Mouse (Mus musculus) lung, embryonic 15.5 days (tissue): Measurements from ENCODE around the gene Gm10282. TPM values are rescaled to one million over a fixed set of nuclear protein-coding genes. Genes with fewer than 3 reads are reported as not detected.

Experiments
- ATAC-seq: fragments of 200-750 bp; cut with Nextera tagmentation; 2 replicates; pipeline ENCODE4 v1.8.0; 2017; ENCODE audit warnings: moderate number of reproducible peaks, borderline replicate concordance; ENCODE audit not compliant: low FRiP score, low TSS enrichment; ENCODE audit errors: extremely low read depth
- H3K27ac ChIP-seq: fragments of 300-500 bp; sonication (generic); 2 replicates; pipeline ENCODE4 v1.5.1; 2015; ENCODE audit warnings: moderate library complexity, mild to moderate bottlenecking, inconsistent platforms
- H3K27me3 ChIP-seq: fragments of 300-500 bp; sonication (generic); 2 replicates; pipeline ENCODE4 v1.6.1; 2015; ENCODE audit warnings: inconsistent platforms
- H3K36me3 ChIP-seq: fragments of 300-500 bp; sonication (generic); 2 replicates; pipeline ENCODE4 v1.6.1; 2015; ENCODE audit warnings: inconsistent platforms
- H3K4me1 ChIP-seq: fragments of 300-500 bp; sonication (generic); 2 replicates; pipeline ENCODE4 v1.6.1; 2015; ENCODE audit warnings: inconsistent platforms
- H3K4me2 ChIP-seq: fragments of 300-500 bp; sonication (generic); 2 replicates; pipeline ENCODE4 v1.6.1; 2015; ENCODE audit warnings: inconsistent platforms, mild to moderate bottlenecking, moderate library complexity
- H3K4me3 ChIP-seq: fragments of 300-500 bp; sonication (generic); 2 replicates; pipeline ENCODE4 v1.5.1; 2015; ENCODE audit warnings: mild to moderate bottlenecking, inconsistent platforms
- H3K9ac ChIP-seq: fragments of 300-500 bp; sonication (generic); 2 replicates; pipeline ENCODE4 v1.6.1; 2015; ENCODE audit warnings: inconsistent platforms
- H3K9me3 ChIP-seq: fragments of 300-500 bp; sonication (generic); 2 replicates; pipeline ENCODE4 v1.6.1; 2016; ENCODE audit warnings: inconsistent platforms
- WGBS: fragments of 180-500 bp; shearing (Covaris S2); methylation state at CpG from one replicate; pipeline ENCODE4 v1.1.7; 2015; 5-methylcytosine and 5-hydroxymethylcytosine counted together
- polyA plus RNA-seq: library from polyadenylated mRNA; unstranded; fragments of >200 nt; fragmentation: Nextera tagmentation; extraction: Ambion mirVana; gene quantifications from 2 replicates; pipeline ENCODE4 v1.2.1, GENCODE M21; 2015

Gene Gm10282
- polyA plus RNA-seq, 1 experiment from 2014 or later = 33.8 TPM

DNA sequence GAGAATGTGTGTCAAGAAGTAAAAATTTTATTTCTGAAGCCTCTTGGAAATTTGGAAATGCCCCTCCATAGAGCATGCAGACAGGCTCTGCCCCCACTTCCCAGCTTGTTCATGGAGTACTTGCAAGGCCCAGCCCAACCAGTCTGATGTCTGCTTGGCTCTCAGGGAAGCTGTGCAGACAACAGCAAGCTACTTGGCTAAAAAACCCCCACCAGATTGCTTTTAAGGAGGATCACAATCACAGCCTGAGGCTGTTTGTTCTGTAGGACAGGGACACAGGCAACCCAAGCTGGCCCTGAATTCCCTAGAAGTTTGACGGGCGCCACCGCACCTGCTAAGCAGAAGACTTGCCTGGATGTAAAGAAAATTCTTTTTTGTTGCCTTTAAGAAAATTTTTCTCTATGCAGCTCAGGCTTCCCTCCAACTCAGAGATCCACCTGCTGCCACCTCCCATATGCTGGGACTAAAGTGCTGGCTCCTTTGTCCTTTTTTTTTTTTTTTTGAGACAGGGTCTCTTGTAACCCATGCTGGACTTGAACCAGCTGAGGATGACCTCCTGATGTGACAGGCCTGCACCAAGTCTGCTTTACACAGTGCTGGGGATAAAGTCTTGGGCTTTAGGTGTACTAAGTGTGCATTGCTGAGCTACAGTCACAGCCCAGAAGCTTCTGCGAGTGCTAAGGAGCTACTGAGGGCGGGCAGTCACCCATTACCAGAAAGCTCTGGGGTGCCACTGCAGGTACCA, 37.7 kb upstream of the Gm10282 start:
- Histone ChIP-seq H3K27ac (no peak overlapping the region), H3K9ac (no peak overlapping the region), H3K4me2 (no peak overlapping the region), H3K27me3 (no peaks in the 10 kb centered on the region), H3K4me3 (no peak overlapping the region), H3K9me3 (no peaks in the 10 kb centered on the region), H3K4me1 (no peaks in the 10 kb centered on the region), H3K36me3 (peaks cover 52% of the 10 kb centered on the region)
- 95% methylated on average over 5 of the region's 5 CpGs for WGBS
- ATAC-seq = no peak

DNA sequence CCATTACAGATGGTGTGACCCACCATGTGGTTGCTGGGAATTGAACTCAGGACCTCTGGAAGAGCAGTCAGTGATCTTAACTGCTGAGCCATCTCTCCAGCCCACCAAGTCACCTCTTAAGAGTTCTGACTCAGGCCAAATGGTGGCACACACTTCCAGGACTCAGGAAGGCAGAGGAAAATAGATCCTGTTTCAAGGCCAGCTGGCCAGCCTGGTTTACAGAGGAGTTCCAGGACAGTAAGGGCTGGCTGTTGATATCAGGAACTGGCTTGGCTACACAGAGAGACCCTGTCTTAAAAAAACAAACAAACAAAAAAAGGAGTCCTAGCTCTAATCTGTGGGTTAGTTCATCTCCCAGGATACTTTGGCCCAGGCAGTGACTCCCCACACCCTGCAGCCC, 32.0 kb upstream of the Gm10282 start:
- Histone ChIP-seq H3K4me2 (no peak overlapping the region), H3K36me3 (peaks cover 36% of the 10 kb centered on the region; the same call in 1 of the 2 replicates), H3K9me3 (no peaks in the 10 kb centered on the region), H3K4me1 (no peaks in the 10 kb centered on the region), H3K27ac (no peak overlapping the region), H3K9ac (no peak overlapping the region), H3K27me3 (no peaks in the 10 kb centered on the region), H3K4me3 (no peak overlapping the region)
- ATAC-seq = no peak

DNA sequence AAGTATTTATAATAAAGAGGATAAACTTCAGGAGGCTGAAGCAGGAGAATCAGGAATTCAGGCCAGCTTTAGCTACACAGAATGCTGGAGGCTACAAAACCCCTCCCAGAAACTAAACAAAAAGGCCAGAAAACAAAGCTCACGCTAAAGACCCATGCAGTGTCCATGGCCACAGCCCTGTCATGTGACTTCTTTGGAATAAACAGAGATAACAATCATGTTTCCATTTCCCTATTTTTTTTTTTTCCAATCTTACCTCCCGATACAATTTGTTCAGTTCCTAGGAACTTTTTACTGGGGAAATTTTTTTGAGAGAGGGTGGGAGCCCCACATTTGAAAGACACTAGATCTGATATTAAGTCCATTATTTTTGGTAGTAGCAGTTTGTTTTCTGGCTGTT, 31.2 kb upstream of the Gm10282 start:
- H3K27ac ChIP-seq = no peak overlapping the region
- WGBS = 66% methylated on average over 2 of the region's 2 CpGs
- ATAC-seq = no peak
- H3K36me3 ChIP-seq = peaks cover 34% of the 10 kb centered on the region; the same call in 1 of the 2 replicates
- no peaks in the 10 kb centered on the region for H3K9me3 ChIP-seq
- H3K4me3 ChIP-seq = no peak overlapping the region
- no peaks in the 10 kb centered on the region for H3K27me3 ChIP-seq
- H3K4me1 ChIP-seq = no peaks in the 10 kb centered on the region
- H3K9ac ChIP-seq = no peak overlapping the region
- H3K4me2 ChIP-seq = no peak overlapping the region

DNA sequence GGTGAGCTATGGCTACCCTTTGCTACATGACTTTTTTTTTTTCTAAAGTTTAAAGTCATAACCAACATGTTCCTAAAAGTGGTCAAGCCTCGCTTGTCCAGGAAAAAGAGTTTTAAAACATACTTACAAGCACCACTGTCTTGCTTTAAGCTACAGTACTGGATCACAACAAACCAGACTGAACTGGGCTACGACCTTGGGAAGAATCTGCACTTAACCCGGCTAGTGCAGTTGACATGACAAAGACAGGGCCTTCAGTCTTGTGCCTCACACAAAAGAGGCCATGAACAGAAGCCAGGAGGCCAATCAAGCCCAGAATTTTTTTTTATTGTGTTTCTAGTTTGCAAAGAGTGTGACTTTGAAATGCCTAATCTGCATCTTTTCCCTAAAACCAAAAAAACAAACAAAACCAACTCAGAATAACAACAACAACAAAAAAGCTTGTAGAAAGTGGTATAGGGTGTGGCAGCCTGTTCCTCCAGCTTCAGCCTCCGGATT, 29.1 kb upstream of the Gm10282 start:
- Histone ChIP-seq H3K9me3 (no peaks in the 10 kb centered on the region), H3K4me1 (no peaks in the 10 kb centered on the region), H3K27me3 (no peaks in the 10 kb centered on the region), H3K4me3 (no peak overlapping the region), H3K36me3 (peaks cover 16% of the 10 kb centered on the region; the same call in 1 of the 2 replicates), H3K9ac (no peak overlapping the region), H3K4me2 (no peak overlapping the region), H3K27ac (no peak overlapping the region)
- 75% methylated on average over 4 of the region's 4 CpGs for WGBS
- no peak for ATAC-seq

DNA sequence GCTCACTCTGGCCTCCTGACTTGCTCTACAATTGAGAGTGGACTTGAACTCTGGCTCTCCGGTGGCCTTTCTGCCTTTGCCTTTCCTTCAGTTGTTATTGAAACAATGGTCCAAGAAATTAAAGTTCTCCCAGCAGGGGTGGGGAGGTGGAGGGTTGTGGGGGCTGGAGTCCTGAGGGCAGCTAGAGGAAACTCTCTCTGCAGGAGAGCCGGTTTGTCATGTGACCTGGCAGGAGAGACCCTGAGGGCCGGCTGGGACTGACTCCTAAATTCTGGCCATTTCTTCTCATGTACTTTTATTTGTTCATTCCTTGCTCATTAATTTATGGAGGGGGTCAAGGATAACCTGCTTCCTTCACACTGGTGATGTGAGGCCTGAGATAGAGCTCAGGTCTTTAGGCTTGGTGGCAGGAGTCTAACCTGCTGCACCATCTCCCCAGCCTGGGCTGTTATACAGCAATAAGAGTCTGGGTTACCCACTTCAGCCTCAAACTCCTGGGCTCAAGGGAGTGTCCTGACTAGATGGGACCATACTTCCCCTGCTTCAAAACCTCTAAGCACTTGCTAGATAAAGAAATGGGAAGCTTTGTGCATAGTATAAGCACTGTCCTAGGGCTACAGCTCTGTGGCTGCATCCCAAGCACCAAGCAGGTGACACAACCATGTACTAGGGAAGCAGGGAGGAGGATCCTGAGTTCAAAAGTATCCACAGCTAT, 28.5 kb upstream of the Gm10282 start:
- Histone ChIP-seq H3K27ac (no peak overlapping the region), H3K4me3 (no peak overlapping the region), H3K36me3 (peaks cover 10% of the 10 kb centered on the region; the same call in 1 of the 2 replicates), H3K4me1 (no peaks in the 10 kb centered on the region), H3K4me2 (no peak overlapping the region), H3K9ac (no peak overlapping the region), H3K27me3 (no peaks in the 10 kb centered on the region), H3K9me3 (no peaks in the 10 kb centered on the region)
- no peak for ATAC-seq
- WGBS = 38% methylated on average over 3 of the region's 3 CpGs

DNA sequence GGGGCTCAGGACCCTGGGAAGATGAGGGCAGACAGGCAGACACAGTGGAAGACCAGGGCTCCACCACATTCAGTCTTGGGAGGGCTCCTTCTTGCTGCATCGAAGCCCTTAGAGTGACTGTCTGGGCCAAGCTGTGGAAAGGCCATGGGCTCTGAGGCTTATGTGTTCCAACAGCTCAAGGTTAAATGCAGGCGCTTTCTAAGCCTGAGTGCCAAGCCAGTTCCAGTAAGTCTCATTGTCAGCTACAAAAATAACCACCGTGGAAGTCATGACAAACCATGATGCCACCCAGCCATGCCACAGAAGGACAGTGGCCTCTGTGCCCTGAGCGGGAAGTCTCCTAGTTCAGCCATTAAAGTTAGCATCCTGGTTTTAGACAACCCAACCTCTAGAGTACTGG, 26.6 kb upstream of the Gm10282 start:
- H3K9ac ChIP-seq = no peak overlapping the region

DNA sequence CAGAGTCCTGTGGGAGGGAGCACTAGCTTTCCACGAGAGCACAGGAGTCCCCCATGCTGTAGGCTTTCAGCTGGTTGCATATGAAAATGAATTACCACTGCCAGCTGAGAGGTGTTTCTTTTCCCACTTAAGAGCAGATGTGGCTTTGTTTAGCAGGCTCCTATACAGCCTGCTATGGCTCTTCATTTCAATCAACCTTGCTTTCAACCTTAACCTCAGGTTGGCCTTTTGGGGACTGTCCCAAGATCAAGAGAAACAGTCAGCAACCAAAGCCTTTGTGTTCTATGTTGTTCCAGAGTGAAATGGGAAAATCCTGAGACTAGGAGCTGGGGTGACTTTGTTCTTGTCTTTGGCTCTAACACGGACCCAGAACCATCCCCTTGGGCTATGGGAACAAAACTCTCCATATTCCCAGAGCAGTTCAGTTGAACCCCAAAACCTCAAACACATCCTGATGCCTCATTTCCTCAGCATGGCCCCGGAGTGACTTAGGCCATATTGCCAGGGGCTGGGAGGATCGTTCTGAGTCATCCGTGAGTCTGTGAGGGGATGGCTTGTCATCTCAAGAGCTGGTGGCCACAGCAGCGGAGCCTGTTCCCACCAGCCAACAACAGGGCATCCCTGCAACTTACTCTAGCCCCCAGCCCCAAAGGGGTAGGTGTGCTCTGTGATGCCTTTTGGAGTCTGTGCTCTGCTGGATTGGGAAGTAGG, 25.9 kb upstream of the Gm10282 start:
- WGBS = 71% methylated on average over 6 of the region's 6 CpGs
- Histone ChIP-seq H3K27me3 (no peaks in the 10 kb centered on the region), H3K36me3 (no peaks in the 10 kb centered on the region), H3K9me3 (no peaks in the 10 kb centered on the region), H3K9ac (no peak overlapping the region), H3K27ac (no peak overlapping the region), H3K4me1 (no peaks in the 10 kb centered on the region), H3K4me3 (no peak overlapping the region), H3K4me2 (no peak overlapping the region)
- no peak for ATAC-seq

More for the DNA sequence above, 26.6 kb upstream of the Gm10282 start:
- Histone ChIP-seq H3K27me3 (no peaks in the 10 kb centered on the region), H3K4me2 (no peak overlapping the region), H3K27ac (no peak overlapping the region), H3K9me3 (no peaks in the 10 kb centered on the region), H3K4me3 (no peak overlapping the region), H3K36me3 (no peaks in the 10 kb centered on the region), H3K4me1 (no peaks in the 10 kb centered on the region)
- no peak for ATAC-seq
- WGBS = 83% methylated on average over 4 of the region's 4 CpGs

DNA sequence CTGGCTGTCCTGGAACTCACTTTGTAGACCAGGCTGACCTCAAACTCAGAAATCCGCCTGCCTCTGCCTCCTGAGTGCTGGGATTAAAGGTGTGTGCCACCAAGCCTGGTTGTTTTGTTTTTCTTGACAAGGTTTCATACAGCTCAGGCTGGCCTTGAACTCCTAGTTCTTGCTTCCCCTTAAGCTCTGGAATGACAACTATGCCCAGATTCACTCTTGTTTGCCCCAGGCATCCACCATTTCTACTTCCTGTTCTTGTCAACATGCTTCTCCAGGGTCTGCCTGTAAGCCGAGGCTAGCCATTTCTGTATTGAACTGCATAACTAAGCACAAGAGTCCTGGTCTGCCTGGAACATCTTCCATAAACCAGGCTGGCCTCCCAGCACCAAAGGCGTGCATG, 24.1 kb upstream of the Gm10282 start:
- 75% methylated on average over 3 of the region's 3 CpGs for WGBS
- H3K36me3 ChIP-seq = no peaks in the 10 kb centered on the region
- H3K27ac ChIP-seq = no peak overlapping the region
- no peaks in the 10 kb centered on the region for H3K9me3 ChIP-seq
- H3K4me3 ChIP-seq = no peak overlapping the region
- H3K27me3 ChIP-seq = no peaks in the 10 kb centered on the region
- no peaks in the 10 kb centered on the region for H3K4me1 ChIP-seq
- H3K9ac ChIP-seq = no peak overlapping the region
- H3K4me2 ChIP-seq = no peak overlapping the region
- ATAC-seq = no peak

DNA sequence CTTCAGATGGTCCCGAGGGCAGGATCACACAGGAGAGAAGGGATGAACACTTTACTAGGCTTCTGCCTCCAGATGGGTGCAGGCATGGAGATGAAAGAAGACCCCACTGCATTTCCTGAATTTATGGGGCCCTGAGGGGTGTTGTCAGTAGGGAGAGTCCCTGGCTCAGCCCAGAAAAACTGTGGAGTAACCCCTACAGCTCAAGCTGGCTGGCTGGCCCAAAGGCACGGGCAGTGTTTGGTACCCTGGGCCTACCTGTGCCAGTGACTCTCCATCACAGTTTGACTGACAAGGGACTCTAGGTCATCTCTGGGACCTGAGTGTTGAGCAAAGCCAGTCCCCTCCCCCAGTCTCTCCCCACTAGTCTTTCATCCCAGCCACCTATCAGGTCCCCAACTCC, 19.6 kb upstream of the Gm10282 start:
- WGBS = 64% methylated on average over 2 of the region's 2 CpGs
- H3K9me3 ChIP-seq = no peaks in the 10 kb centered on the region
- peaks cover 22% of the 10 kb centered on the region for H3K27me3 ChIP-seq
- H3K9ac ChIP-seq = no peak overlapping the region
- ATAC-seq = no peak
- H3K36me3 ChIP-seq = no peaks in the 10 kb centered on the region
- no peak overlapping the region for H3K4me3 ChIP-seq
- H3K4me1 ChIP-seq = peaks cover 18% of the 10 kb centered on the region
- H3K4me2 ChIP-seq = no peak overlapping the region
- H3K27ac ChIP-seq = no peak overlapping the region

DNA sequence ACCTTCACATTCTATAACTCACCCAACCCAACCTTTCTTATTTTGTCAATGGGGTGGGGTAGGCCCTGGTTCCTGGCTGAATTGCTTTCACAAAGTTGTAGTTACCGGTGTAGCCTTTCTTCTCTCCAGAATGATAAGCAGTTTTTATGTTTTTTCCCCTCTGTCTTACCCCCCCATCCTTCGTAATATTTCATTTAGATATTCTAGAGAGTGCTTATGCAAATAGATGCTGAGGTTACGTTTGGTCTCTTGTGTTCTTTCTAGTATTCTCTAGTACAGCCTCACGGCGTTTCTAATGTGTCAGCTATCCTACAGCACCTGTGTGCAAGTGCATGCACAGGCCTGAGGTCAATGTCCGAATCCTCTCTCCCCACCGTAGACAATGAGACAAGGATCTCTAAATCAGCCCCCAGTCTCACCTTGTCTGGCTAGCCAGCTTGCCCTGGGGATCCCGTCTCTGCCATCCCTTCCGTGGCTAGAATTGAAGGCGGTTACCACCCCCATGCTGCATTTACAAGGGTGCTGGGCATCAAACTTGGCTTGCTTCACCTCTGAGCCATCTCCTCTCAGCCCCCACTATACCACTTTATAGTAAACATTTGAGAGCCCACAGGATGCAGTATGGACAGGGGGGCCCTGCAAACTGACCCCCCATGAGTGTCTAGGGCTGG, 19.1 kb upstream of the Gm10282 start:
- ATAC-seq = no peak
- no peak overlapping the region for H3K9ac ChIP-seq
- no peak overlapping the region for H3K27ac ChIP-seq
- peaks cover 28% of the 10 kb centered on the region for H3K27me3 ChIP-seq
- H3K4me2 ChIP-seq = no peak overlapping the region
- H3K36me3 ChIP-seq = no peaks in the 10 kb centered on the region
- H3K9me3 ChIP-seq = no peaks in the 10 kb centered on the region
- WGBS = 75% methylated on average over 10 of the region's 10 CpGs
- H3K4me1 ChIP-seq = peaks cover 23% of the 10 kb centered on the region
- H3K4me3 ChIP-seq = no peak overlapping the region

DNA sequence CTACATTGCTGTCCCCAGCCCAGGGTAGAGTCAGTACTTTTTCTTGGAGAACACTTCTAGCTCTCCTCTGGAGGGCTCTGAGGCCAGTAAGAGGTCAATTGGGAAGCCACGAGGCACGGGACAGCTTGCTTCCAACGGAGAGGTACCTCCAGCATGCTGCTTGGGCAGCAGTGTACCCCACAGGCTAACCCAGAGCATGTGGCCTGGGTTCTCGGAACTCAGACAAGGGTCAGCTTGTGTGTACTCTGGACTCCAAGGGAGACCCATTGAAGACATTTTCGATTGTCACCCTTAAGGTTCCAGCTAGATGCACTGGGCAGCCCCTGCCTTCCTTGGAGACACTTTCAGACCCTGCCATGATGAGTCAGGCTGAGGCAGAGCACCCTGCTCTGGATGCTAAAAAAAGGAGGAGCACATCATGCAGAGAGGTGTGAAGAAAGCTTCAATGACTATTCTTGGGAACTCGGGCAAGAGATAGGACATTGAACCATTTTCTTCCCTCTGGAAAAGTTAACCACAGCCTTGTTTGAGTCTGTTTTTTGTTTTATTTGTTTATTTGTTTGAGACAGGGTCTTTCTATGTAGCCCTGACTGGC, 18.2 kb upstream of the Gm10282 start:
- Histone ChIP-seq H3K4me3 (no peak overlapping the region), H3K27me3 (peaks cover 31% of the 10 kb centered on the region), H3K9ac (no peak overlapping the region), H3K4me2 (no peak overlapping the region), H3K9me3 (no peaks in the 10 kb centered on the region), H3K27ac (no peak overlapping the region), H3K4me1 (peaks cover 24% of the 10 kb centered on the region), H3K36me3 (no peaks in the 10 kb centered on the region)
- WGBS = 50% methylated on average over 6 of the region's 6 CpGs
- no peak for ATAC-seq
